15 mouse cellular contexts compared by ENCODE assay signal in genomic region chr6:82589387-82589786, GRCm38 (mm10).
DNase-seq lines count a peak whose midpoint lies in the region; ATAC-seq and TF ChIP-seq lines count a peak whose summit lies in the region.
"Had no signal": no experiment of that assay in that cellular context is flagged by ENCODE, and none has a peak within 500 bp of the region (broad histone marks: within the 10 kb centered on the region; RNA-seq: fewer than 3 reads in every experiment).

No protein-coding gene starts in this region.

- peak; percentile 94 for DNase-seq in heart, adult 11 months
- no peak for DNase-seq in heart, embryonic 10.5 days (ENCODE audit: low spot score)
- peak; percentile 43 for DNase-seq in kidney, postnatal 0 days (ENCODE audit: low spot score)
- no peak for DNase-seq in kidney, postnatal 14 days
- DNase-seq in adrenal gland, postnatal 14 days, result peak; percentile 9
- DNase-seq in heart, postnatal 14 days, result peak; percentile 3 to 40
- DNase-seq in thymus, postnatal 14 days, result no peak
- DNase-seq: lung, adult 18-20 months; lung, postnatal 4 days; right cerebral cortex, postnatal 14 days; thymus, adult 2 months had no signal

- H3K27me3 ChIP-seq in heart, embryonic 10.5 days (ENCODE audit: insufficient read depth, poor library complexity, severe bottlenecking), result peaks cover 18% of the 10 kb centered on the region
- H3K27me3 ChIP-seq in kidney, postnatal 0 days (ENCODE audit: insufficient read depth, low read length), result no peaks in the 10 kb centered on the region
- H3K27me3 ChIP-seq: intestine, embryonic 15.5 days had no signal

- no peaks in the 10 kb centered on the region for H3K9me3 ChIP-seq in heart, embryonic 10.5 days
- no peaks in the 10 kb centered on the region for H3K9me3 ChIP-seq in kidney, postnatal 0 days (replicated peaks; ENCODE audit: low read length)
- H3K9me3 ChIP-seq: intestine, embryonic 15.5 days had no signal

- no peak for TF ChIP-seq CTCF in kidney, postnatal 0 days (IDR thresholded peaks at IDR 0.05; ENCODE audit: low read depth)

- ATAC-seq in kidney, postnatal 0 days (replicated peaks; ENCODE audit: low FRiP score, low read depth), result no peak
- ATAC-seq: intestine, embryonic 15.5 days had no signal

- H3K27ac ChIP-seq in heart, embryonic 10.5 days, result no peak overlapping the region
- H3K27ac ChIP-seq in kidney, postnatal 0 days, result no peak overlapping the region
- H3K27ac ChIP-seq: heart, adult 2 months; intestine, embryonic 15.5 days; layer of hippocampus, adult 2 months; left cerebral cortex, adult 2 months had no signal

- H3K36me3 ChIP-seq in heart, embryonic 10.5 days, result no peaks in the 10 kb centered on the region
- no peaks in the 10 kb centered on the region for H3K36me3 ChIP-seq in kidney, postnatal 0 days (ENCODE audit: insufficient read depth, low read length)
- H3K36me3 ChIP-seq: intestine, embryonic 15.5 days had no signal

- H3K9ac ChIP-seq in kidney, postnatal 0 days (ENCODE audit: low read depth, low read length), result no peak overlapping the region
- H3K9ac ChIP-seq: intestine, embryonic 15.5 days had no signal

- H3K4me2 ChIP-seq in kidney, postnatal 0 days (ENCODE audit: low read length), result no peak overlapping the region
- H3K4me2 ChIP-seq: intestine, embryonic 15.5 days had no signal

- H3K4me1 ChIP-seq in heart, embryonic 10.5 days, result no peaks in the 10 kb centered on the region
- H3K4me1 ChIP-seq in kidney, postnatal 0 days (replicated peaks; ENCODE audit: insufficient read depth, low read length), result no peaks in the 10 kb centered on the region
- H3K4me1 ChIP-seq: intestine, embryonic 15.5 days had no signal

- H3K4me3 ChIP-seq in heart, embryonic 10.5 days, result no peak overlapping the region
- H3K4me3 ChIP-seq in kidney, postnatal 0 days (replicated peaks; ENCODE audit: low read depth, low read length), result no peak overlapping the region
- H3K4me3 ChIP-seq: heart, adult 2 months; intestine, embryonic 15.5 days; layer of hippocampus, adult 2 months; left cerebral cortex, adult 2 months had no signal

- 67% methylated on average over 7 of the region's 7 CpGs for WGBS in heart, embryonic 10.5 days
- 65% methylated on average over 7 of the region's 7 CpGs for WGBS in kidney, postnatal 0 days

- intact Hi-C loops in heart, postnatal 14 days (cut with DNase I), result no loop called here

Comparison
In these comparisons a context has a peak if more than half of its experiments do, and no peak if none do; other contexts are left out.
1. DNase-seq: peak in heart, adult 11 months (single experiment), kidney, postnatal 0 days (single experiment), adrenal gland, postnatal 14 days (single experiment) and heart, postnatal 14 days (2 of 2); none in heart, embryonic 10.5 days (single experiment), kidney, postnatal 14 days (single experiment) and thymus, postnatal 14 days (single experiment).